Mouse (Mus musculus) Patski (cell line): Measurements from ENCODE around the gene Sorbs2. TPM values are rescaled to one million over a fixed set of nuclear protein-coding genes. Genes with fewer than 3 reads are reported as not detected.

Source experiments
- ATAC-seq: fragments of 100-300 bp; one replicate; pipeline ENCODE4 v1.8.0; 2021
- CTCF ChIA-PET: fragments of 350-600 bp; sonication (Branson Sonifier 250); formaldehyde crosslinking; loops from one replicate; lab custom pipeline; 2022; ENCODE audit warnings: inconsistent platforms; lab: Charles Lee
- POLR2A ChIA-PET: fragments of 350-600 bp; sonication (Branson Sonifier 250); formaldehyde crosslinking; loops from one replicate; lab custom pipeline; 2022; ENCODE audit warnings: antibody characterized with exemption, inconsistent platforms; lab: Charles Lee
- DNase-seq: peaks from one replicate; pipeline ENCODE4 v3.0.0-alpha.2; 2011; ENCODE audit warnings: low read depth, low spot score
- H3K27me3 ChIP-seq: fragments of 371-371 bp; one replicate; pipeline ENCODE4 v1.5.1; 2021
- CTCF ChIP-seq: fragments of 100-300 bp; IDR thresholded peaks from one replicate; pipeline ENCODE4 v1.5.1; 2021
- in situ Hi-C: fragments of 300-500 bp; cut with MboI; formaldehyde crosslinking; loops from 3 replicates; pipeline ENCODE4 v1.11.1; 2018; ENCODE audit warnings: low pct_unique_long_range_greater_than_20kb, mixed read lengths
- polyA plus RNA-seq: library from polyadenylated mRNA; unstranded; gene quantifications from one replicate; pipeline ENCODE4 v1.2.3, GENCODE M21; 2021

Gene Sorbs2
- polyA plus RNA-seq, 1 experiment from 2014 or later: 17.3 TPM

GRCm38 (mm10) chr8:45874945-45875626 lies 367.5 kb downstream of the Sorbs2 start:
- in situ Hi-C loops: no loop called here
- peaks cover 3% of the 10 kb centered on the region for H3K27me3 ChIP-seq
- ATAC-seq: no peak
- peak; percentile 6 for DNase-seq
- ChIA-PET POLR2A (no interaction called here), CTCF (no interaction called here)
- no peak for TF ChIP-seq CTCF

GRCm38 (mm10) chr8:45876397-45876796 lies 368.8 kb downstream of the Sorbs2 start:
- DNase-seq (no peak), ATAC-seq (no peak)
- TF ChIP-seq CTCF: no peak
- ChIA-PET CTCF (no interaction called here), POLR2A (no interaction called here)
- H3K27me3 ChIP-seq: peaks cover 5% of the 10 kb centered on the region
- in situ Hi-C loops: no loop called here

Other genes with a start within 250 kb of the Sorbs2 start
- gene F11, start 245.8 kb upstream of the Sorbs2 start, polyA plus RNA-seq: not detected
- gene Klkb1, start 212.9 kb upstream of the Sorbs2 start, polyA plus RNA-seq: not detected
- gene Gm45753, start 199.3 kb upstream of the Sorbs2 start, polyA plus RNA-seq: 0.03 TPM
- 7.9 TPM for gene Cyp4v3, start 174.6 kb upstream of the Sorbs2 start, polyA plus RNA-seq
- 53.1 TPM for gene Fam149a, start 125.5 kb upstream of the Sorbs2 start, polyA plus RNA-seq
- gene Tlr3, start 96.7 kb upstream of the Sorbs2 start, polyA plus RNA-seq: 4.9 TPM